Mouse (Mus musculus): Measurements from ENCODE around the gene Gnb3. TPM values are rescaled to one million over a fixed set of nuclear protein-coding genes. Genes with fewer than 3 reads are reported as not detected.
"Not testable (repeated sequence)": the region's sequence is repeated elsewhere in the genome, so short reads cannot be mapped to it uniquely, and the experiment has no call there.

Gnb3 gene
- polyA plus RNA-seq, 1 experiment from 2014 or later, result 0.69 TPM

DNA sequence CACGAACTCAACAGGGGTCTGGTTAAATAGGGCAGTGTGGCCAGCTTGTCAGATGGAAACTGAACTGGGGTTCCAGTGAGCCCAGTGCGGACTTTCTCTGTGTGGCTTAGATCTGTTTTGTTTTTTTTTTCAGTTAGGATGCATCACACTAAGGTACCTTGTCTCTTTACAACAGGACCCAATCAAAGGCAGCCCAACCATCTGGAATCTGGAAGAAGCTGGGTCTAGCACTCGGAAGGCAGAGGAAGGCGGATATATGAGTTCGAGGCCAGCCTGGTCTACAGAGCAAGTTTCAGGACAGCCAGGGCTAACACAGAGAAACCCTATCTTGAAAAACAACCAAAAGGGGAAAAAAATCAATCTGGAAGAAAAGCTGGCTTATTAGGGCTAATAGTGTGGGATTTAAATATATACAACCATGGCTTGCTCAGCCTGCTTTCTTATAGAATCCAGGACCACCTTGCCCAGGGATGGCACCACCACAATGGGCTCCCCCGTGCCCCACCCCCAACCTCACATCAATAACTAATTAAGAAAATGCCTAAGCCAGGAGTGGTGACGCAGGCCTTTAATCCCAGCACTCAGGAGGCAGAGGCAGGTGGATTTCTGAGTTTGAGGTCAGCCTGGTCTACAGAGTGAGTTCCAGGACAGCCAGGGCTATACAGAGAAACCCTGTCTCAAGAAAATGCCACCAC, 33.5 kb downstream of the Gnb3 start:
- Histone ChIP-seq H3K9ac (replicated peaks) (no peak overlapping the region), H3K27ac (replicated peaks) (peak overlapping the region; percentile 89), H3K27me3 (replicated peaks) (no peaks in the 10 kb centered on the region; the same call in 1 of the 2 replicates), H3K9me3 (replicated peaks) (no peaks in the 10 kb centered on the region), H3K36me3 (peaks cover 10% of the 10 kb centered on the region; the same call in 1 of the 2 replicates), H3K4me1 (peaks cover 41% of the 10 kb centered on the region), H3K4me3 (replicated peaks) (peak overlapping the region; percentile 47), H3K4me2 (peak overlapping the region; percentile 72)
- 75% methylated on average over 7 of the region's 7 CpGs for WGBS
- no peak for ATAC-seq (ENCODE audit: low FRiP score)

DNA sequence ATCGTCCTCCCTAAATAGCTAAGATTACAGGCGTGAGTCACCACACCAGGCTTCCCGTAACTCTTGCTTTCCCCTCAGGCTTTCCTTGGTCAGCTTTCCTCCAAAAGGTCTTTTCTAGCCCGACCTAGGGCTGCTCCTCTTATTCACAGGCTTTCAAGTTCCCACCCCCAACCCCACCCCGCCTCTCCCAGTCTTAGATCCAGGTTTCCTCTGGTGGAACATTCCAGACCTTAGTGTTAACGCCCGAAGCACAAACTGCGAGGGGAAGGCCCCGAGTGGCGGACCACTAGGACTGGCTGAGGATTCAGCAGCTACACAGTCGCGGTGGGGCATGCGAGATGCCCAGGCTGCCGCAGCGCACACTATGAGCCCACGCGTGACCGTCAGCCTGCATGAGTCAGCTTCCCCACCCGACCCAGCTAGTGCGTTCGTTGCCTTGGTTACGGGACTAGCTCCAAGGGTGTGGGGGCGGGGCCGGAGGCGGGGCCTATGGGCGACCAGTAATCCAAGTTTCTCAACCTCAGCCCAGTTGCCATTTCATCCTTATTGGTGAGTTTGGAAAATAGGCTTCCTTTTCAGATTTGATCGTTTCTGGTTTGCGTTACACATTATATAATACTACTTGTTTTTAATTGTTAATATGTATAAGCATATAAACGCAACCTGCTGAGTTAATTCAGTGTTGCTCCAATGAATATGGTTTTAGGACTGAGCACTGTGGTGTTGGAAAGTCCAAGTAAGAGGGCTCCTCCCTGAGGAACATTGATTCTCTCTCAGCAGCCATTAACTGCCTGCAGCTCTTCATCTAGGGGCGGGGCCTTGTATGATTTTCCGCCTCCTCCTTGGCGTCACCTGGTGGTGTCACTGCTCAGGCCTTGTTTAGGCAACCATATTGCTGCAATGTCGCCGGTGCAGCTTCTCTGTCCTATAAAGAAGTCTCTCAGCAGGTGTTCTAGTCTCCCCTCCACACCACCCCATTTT, 34.4 kb downstream of the Gnb3 start:
- Histone ChIP-seq H3K4me3 (replicated peaks) (peak overlapping the region; percentile 47), H3K9me3 (replicated peaks) (no peaks in the 10 kb centered on the region), H3K4me1 (peaks cover 41% of the 10 kb centered on the region), H3K27me3 (replicated peaks) (no peaks in the 10 kb centered on the region; the same call in 1 of the 2 replicates), H3K27ac (replicated peaks) (peak overlapping the region; percentile 89), H3K36me3 (peaks cover 5% of the 10 kb centered on the region; the same call in 1 of the 2 replicates), H3K9ac (replicated peaks) (peak overlapping the region; percentile 51), H3K4me2 (peak overlapping the region; percentile 72)
- ATAC-seq (ENCODE audit: low FRiP score), result peak; percentile 92
- WGBS, result 1% methylated on average over 34 of the region's 34 CpGs

DNA sequence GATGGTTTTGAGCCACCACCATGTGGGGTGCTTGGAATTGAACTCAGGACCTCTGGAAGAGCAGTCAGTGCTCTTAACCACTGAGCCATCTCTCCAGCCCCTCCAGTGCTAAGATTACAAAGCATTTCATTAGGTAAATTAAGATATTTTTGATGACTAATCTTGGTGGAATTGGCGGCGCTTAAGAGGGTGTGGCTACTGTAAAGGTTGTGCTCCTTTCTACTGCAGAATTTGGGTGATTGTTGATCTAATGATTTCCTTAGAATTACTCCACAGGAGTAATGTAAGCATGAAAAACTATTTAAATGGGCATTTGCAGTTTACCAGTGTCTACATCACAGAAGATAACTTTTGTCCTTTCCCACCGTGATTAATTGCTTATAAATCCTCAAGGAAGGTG, 35.7 kb downstream of the Gnb3 start:
- ATAC-seq (ENCODE audit: low FRiP score), result no peak

DNA sequence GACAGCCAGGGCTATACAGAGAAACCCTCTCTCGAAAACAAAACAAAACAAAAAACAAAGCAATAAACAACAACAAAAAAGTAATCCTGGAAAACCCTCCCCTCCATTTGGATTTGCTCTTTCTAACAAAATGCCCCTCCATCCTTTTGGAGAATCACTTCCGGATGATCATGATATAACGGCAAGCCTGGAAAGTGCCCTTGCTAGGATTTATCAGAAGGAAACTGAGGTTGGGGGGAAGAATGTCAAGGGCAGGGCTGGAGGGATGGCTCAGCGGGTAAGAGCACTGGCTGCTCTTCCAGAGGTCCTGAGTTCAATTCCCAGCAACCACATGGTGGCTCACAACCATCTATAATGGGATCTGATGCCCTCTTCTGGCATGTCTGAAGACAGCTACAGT, 36.4 kb downstream of the Gnb3 start:
- peaks cover 22% of the 10 kb centered on the region for H3K4me1 ChIP-seq
- H3K9ac ChIP-seq (replicated peaks); H3K27me3 ChIP-seq (replicated peaks); ATAC-seq (ENCODE audit: low FRiP score); H3K4me3 ChIP-seq (replicated peaks); H3K27ac ChIP-seq (replicated peaks); H3K9me3 ChIP-seq (replicated peaks); H3K4me2 ChIP-seq; H3K36me3 ChIP-seq: not testable (repeated sequence)
- 94% methylated on average over 4 of the region's 4 CpGs for WGBS

More for the DNA sequence above, 35.7 kb downstream of the Gnb3 start:
- H3K9me3 ChIP-seq (replicated peaks), result no peaks in the 10 kb centered on the region
- no peak overlapping the region for H3K9ac ChIP-seq (replicated peaks)
- no peak overlapping the region for H3K4me3 ChIP-seq (replicated peaks)
- no peaks in the 10 kb centered on the region for H3K36me3 ChIP-seq
- H3K4me2 ChIP-seq, result no peak overlapping the region
- no peaks in the 10 kb centered on the region; the same call in 1 of the 2 replicates for H3K27me3 ChIP-seq (replicated peaks)
- H3K27ac ChIP-seq (replicated peaks), result no peak overlapping the region
- WGBS, result 92% methylated on average over 3 of the region's 3 CpGs
- H3K4me1 ChIP-seq, result peaks cover 29% of the 10 kb centered on the region

DNA sequence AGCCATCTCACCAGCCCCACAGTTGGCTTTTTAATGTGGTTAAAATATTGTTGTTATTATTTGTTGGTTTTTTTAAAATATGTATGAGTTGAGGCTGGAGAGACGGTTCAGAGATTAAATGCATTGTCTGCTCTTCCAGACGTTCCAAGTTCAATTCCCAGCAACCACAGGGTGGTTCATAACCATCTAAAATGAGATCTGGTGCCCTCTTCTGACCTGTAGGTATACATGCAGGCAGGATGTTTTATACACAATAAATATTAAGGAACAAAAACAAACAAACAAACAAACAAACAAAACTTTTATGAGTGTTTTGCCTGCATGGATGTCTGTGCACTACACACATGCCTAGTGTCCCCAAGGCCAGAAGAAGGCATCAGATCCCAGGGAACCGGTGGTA, 37.0 kb downstream of the Gnb3 start:
- Histone ChIP-seq H3K27me3 (replicated peaks) (no peaks in the 10 kb centered on the region; the same call in 1 of the 2 replicates), H3K9ac (replicated peaks) (no peak overlapping the region), H3K36me3 (no peaks in the 10 kb centered on the region), H3K4me3 (replicated peaks) (no peak overlapping the region), H3K9me3 (replicated peaks) (no peaks in the 10 kb centered on the region), H3K27ac (replicated peaks) (no peak overlapping the region), H3K4me2 (no peak overlapping the region), H3K4me1 (peaks cover 16% of the 10 kb centered on the region)
- WGBS, result 82% methylated on average over 3 of the region's 3 CpGs
- no peak for ATAC-seq (ENCODE audit: low FRiP score)

DNA sequence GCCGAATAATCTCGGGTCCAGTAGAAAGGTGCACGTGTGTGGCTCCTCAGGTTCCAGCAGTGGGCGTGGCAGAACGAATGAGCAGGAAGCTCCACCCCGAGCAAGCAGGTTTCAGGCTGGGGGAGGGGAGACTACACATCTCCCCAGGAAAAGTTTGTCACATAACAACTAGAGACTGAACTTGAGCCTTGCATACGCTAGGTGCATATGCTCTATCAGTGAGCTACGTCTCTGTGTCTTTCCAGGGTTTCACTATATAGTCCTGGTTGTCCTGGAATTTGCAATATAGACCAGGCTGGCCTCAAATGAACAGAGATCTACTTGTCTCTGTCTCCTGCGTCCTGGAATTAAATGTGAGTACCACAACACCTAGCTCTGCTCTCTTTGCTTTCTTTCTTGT, 37.7 kb downstream of the Gnb3 start:
- not testable (repeated sequence) for H3K27ac ChIP-seq (replicated peaks); H3K9ac ChIP-seq (replicated peaks); H3K27me3 ChIP-seq (replicated peaks); ATAC-seq (ENCODE audit: low FRiP score); H3K4me2 ChIP-seq; H3K4me3 ChIP-seq (replicated peaks); H3K36me3 ChIP-seq; H3K9me3 ChIP-seq (replicated peaks)
- H3K4me1 ChIP-seq, result peaks cover 14% of the 10 kb centered on the region
- WGBS, result 18% methylated on average over 6 of the region's 9 CpGs

DNA sequence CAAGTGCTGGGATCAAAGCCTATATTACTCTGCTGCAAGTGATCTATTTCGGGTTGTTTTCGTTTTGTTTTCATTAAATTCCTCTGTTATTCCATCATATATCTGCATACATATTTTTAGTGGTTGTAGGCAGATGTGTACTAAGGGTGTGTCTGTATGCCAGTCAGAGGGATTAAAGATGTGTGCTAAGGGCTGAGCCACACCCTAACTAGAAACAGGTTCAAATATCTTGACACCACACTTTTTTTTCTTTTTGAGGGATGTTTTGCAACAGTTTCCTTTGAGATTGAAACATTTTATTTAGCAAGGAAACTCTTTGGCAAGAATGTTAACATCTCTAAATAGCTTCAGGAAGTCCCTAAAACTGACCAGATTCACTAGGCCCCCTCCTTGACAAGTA, 43.9 kb downstream of the Gnb3 start:
- no peak overlapping the region for H3K27ac ChIP-seq (replicated peaks)
- no peak overlapping the region for H3K4me3 ChIP-seq (replicated peaks)
- H3K27me3 ChIP-seq (replicated peaks), result no peaks in the 10 kb centered on the region
- H3K4me1 ChIP-seq, result no peaks in the 10 kb centered on the region
- 78% methylated on average over 2 of the region's 2 CpGs for WGBS
- no peak for ATAC-seq (ENCODE audit: low FRiP score)
- H3K9me3 ChIP-seq (replicated peaks), result no peaks in the 10 kb centered on the region
- no peak overlapping the region for H3K4me2 ChIP-seq
- no peaks in the 10 kb centered on the region for H3K36me3 ChIP-seq
- H3K9ac ChIP-seq (replicated peaks), result no peak overlapping the region

DNA sequence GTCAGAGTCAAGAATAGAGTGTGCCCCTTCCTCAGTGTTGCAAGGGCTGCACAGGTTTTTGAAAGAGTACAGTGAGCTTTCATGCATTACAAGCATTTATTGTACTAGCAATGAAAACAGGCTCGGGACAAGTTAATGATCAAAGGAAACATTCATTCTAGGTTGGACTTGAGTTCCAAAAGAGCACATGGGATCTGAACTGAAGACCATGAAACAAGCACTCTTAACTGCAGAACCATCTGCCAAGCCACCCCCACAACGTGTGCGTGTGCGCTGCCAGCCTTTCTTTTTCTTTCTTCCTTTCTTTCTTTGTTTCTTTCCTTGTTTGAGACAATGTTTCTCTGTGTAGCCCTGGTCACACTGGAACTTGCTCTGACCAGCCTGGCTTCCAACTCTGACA, 44.3 kb downstream of the Gnb3 start:
- Histone ChIP-seq H3K27me3 (replicated peaks) (no peaks in the 10 kb centered on the region), H3K4me2 (no peak overlapping the region), H3K27ac (replicated peaks) (no peak overlapping the region), H3K4me1 (no peaks in the 10 kb centered on the region), H3K9me3 (replicated peaks) (no peaks in the 10 kb centered on the region), H3K36me3 (no peaks in the 10 kb centered on the region), H3K4me3 (replicated peaks) (no peak overlapping the region), H3K9ac (replicated peaks) (no peak overlapping the region)
- 61% methylated on average over 4 of the region's 4 CpGs for WGBS
- ATAC-seq (ENCODE audit: low FRiP score), result no peak

DNA sequence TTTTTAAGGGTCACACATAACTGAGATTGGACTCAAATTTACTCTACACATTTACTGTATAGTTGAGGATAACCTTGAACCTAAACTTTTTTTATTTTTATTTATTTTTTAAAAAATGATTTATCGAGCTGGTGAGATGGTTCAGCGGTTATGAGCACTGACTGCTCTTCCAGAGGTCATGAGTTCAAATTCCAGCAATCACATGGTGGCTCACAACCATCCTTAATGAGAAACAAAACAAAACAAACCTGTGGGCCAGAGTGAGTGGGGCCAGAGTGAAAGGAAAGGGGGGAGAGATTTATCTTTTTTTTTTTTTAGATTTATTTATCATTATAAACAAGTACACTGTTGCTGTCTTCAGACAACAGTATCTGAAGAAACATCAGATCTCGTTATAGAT, 48.2 kb downstream of the Gnb3 start:
- no peaks in the 10 kb centered on the region for H3K36me3 ChIP-seq
- no peak overlapping the region for H3K27ac ChIP-seq (replicated peaks)
- 87% methylated on average over 3 of the region's 3 CpGs for WGBS
- H3K4me1 ChIP-seq, result no peaks in the 10 kb centered on the region
- H3K27me3 ChIP-seq (replicated peaks), result no peaks in the 10 kb centered on the region
- H3K9me3 ChIP-seq (replicated peaks), result no peaks in the 10 kb centered on the region
- no peak overlapping the region for H3K4me3 ChIP-seq (replicated peaks)
- H3K9ac ChIP-seq (replicated peaks), result no peak overlapping the region
- no peak for ATAC-seq (ENCODE audit: low FRiP score)
- H3K4me2 ChIP-seq, result no peak overlapping the region

DNA sequence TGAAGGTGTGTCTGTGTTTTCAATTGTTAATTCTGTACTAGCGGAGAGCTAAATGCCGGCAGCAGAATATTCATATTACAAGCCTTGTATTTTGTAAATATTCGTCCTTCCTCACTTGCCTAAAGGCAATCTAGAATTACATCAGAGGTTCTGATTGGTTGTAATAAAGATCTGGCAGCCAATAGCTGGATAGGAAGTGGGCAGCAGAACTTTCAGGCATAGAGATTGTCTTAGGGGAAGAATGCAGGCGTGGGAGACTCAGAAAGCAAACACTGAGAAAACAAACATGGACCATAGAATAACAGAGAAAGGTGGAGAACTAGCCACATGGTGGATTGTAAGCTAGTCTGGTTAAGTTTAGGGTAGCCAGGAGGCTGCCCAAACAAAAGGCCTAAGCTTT, 50.0 kb downstream of the Gnb3 start:
- no peaks in the 10 kb centered on the region for H3K36me3 ChIP-seq
- no peaks in the 10 kb centered on the region for H3K9me3 ChIP-seq (replicated peaks)
- no peak overlapping the region for H3K27ac ChIP-seq (replicated peaks)
- 80% methylated on average over 4 of the region's 4 CpGs for WGBS
- ATAC-seq (ENCODE audit: low FRiP score), result no peak
- H3K27me3 ChIP-seq (replicated peaks), result no peaks in the 10 kb centered on the region
- no peak overlapping the region for H3K4me3 ChIP-seq (replicated peaks)
- H3K4me1 ChIP-seq, result no peaks in the 10 kb centered on the region
- H3K9ac ChIP-seq (replicated peaks), result no peak overlapping the region
- no peak overlapping the region for H3K4me2 ChIP-seq

DNA sequence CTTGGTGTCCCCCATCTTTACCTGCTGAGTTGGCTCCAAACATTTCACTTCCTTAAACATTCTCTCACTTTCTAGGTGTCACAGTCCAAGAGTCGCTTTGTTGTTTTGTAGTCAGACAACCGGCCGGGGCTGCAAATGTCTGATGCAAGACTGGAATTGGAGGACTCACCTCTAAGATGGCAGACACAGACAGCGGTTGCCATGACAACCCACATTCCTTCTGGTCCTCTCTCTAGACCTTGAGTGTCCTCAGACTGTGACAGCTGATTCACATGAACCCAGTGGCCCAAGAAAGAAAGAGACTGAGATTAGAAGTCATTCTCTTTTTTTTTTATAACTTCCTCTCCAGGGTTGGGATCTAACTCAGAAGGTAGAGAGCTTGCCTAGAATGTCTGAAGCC, 50.6 kb downstream of the Gnb3 start:
- WGBS, result 89% methylated on average over 4 of the region's 4 CpGs
- H3K27ac ChIP-seq (replicated peaks), result no peak overlapping the region
- H3K27me3 ChIP-seq (replicated peaks), result no peaks in the 10 kb centered on the region
- H3K9ac ChIP-seq (replicated peaks), result no peak overlapping the region
- H3K9me3 ChIP-seq (replicated peaks), result no peaks in the 10 kb centered on the region
- no peaks in the 10 kb centered on the region for H3K4me1 ChIP-seq
- ATAC-seq (ENCODE audit: low FRiP score), result no peak
- H3K4me2 ChIP-seq, result no peak overlapping the region
- no peak overlapping the region for H3K4me3 ChIP-seq (replicated peaks)
- H3K36me3 ChIP-seq, result no peaks in the 10 kb centered on the region

DNA sequence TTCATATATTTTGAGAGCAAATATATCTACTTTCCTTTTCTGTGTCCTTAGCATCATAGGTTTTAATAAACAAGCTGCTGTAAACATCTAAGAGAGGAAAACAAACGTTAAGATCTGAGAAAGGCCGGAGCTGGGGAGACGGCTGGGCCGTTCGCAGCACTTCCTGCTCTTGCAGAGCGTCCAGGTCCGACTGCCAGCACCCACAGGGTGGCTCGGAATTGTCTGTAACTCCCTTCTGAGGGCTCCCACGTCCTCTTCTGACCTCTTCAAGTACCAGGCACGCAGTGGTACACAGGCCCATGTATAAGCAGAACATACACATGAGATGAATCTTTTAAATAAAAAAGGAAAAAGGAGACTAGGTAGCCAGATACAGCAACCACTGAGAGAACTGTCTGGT, 52.4 kb downstream of the Gnb3 start:
- H3K4me2 ChIP-seq, result no peak overlapping the region
- H3K27me3 ChIP-seq (replicated peaks), result no peaks in the 10 kb centered on the region
- no peak for ATAC-seq (ENCODE audit: low FRiP score)
- peaks cover 1% of the 10 kb centered on the region; the same call in 1 of the 2 replicates for H3K4me1 ChIP-seq
- no peaks in the 10 kb centered on the region for H3K9me3 ChIP-seq (replicated peaks)
- H3K9ac ChIP-seq (replicated peaks), result no peak overlapping the region
- H3K27ac ChIP-seq (replicated peaks), result no peak overlapping the region
- 82% methylated on average over 10 of the region's 10 CpGs for WGBS
- no peak overlapping the region for H3K4me3 ChIP-seq (replicated peaks)
- H3K36me3 ChIP-seq, result no peaks in the 10 kb centered on the region
